Mouse (Mus musculus): ENCODE measurements around the gene Zfp771. TPM values are rescaled to one million over a fixed set of nuclear protein-coding genes. Genes with fewer than 3 reads are reported as not detected.

The Zfp771 gene
- polyA plus RNA-seq, 1 experiment from 2014 or later = 53.2 TPM

- Histone ChIP-seq H3K4me2 (ENCODE audit: low read depth) (no peak overlapping the region), H3K27me3 (ENCODE audit: control insufficient read depth, insufficient read depth, low read length) (no peaks in the 10 kb centered on the region), H3K4me1 (ENCODE audit: control insufficient read depth, insufficient read depth, low read length) (no peaks in the 10 kb centered on the region), H3K27ac (ENCODE audit: low read depth, low read length) (no peak overlapping the region), H3K36me3 (ENCODE audit: control insufficient read depth, insufficient read depth, low read length) (no peaks in the 10 kb centered on the region), H3K4me3 (ENCODE audit: low read depth, low read length) (no peak overlapping the region), H3K9me3 (ENCODE audit: control insufficient read depth, low read length) (peaks cover 2% of the 10 kb centered on the region; the same call in 1 of the 2 replicates), H3K9ac (ENCODE audit: low read length) (no peak overlapping the region)
- DNase-seq (ENCODE audit: low spot score) (no peak), ATAC-seq (ENCODE audit: insufficient read depth, low FRiP score, low TSS enrichment) (no peak)
- 90% methylated on average over 2 of the region's 2 CpGs for WGBS
Measured at GRCm38 (mm10) chr7:127282190-127282589, 38.1 kb downstream of the Zfp771 start.

- ATAC-seq (ENCODE audit: insufficient read depth, low FRiP score, low TSS enrichment) = no peak
- 72% methylated on average over 5 of the region's 10 CpGs for WGBS
- no peaks in the 10 kb centered on the region for H3K36me3 ChIP-seq (ENCODE audit: control insufficient read depth, insufficient read depth, low read length)
- no peak overlapping the region for H3K27ac ChIP-seq (ENCODE audit: low read depth, low read length)
- H3K4me1 ChIP-seq (ENCODE audit: control insufficient read depth, insufficient read depth, low read length) = no peaks in the 10 kb centered on the region
- no peak overlapping the region for H3K4me2 ChIP-seq (ENCODE audit: low read depth)
- H3K9ac ChIP-seq (ENCODE audit: low read length) = no peak overlapping the region
- peaks cover 10% of the 10 kb centered on the region for H3K9me3 ChIP-seq (ENCODE audit: control insufficient read depth, low read length)
- no peak for DNase-seq (ENCODE audit: low spot score)
- H3K27me3 ChIP-seq (ENCODE audit: control insufficient read depth, insufficient read depth, low read length) = no peaks in the 10 kb centered on the region
- no peak overlapping the region for H3K4me3 ChIP-seq (ENCODE audit: low read depth, low read length)
Measured at GRCm38 (mm10) chr7:127285154-127285553, 41.1 kb downstream of the Zfp771 start.

GRCm38 (mm10) chr7:127287940-127288339 lies 43.9 kb downstream of the Zfp771 start:
- WGBS = 58% methylated on average over 1 of the region's 1 CpGs
- H3K9me3 ChIP-seq (ENCODE audit: control insufficient read depth, low read length) = peaks cover 10% of the 10 kb centered on the region
- DNase-seq (ENCODE audit: low spot score) = no peak
- no peak overlapping the region for H3K4me3 ChIP-seq (ENCODE audit: low read depth, low read length)
- H3K27ac ChIP-seq (ENCODE audit: low read depth, low read length) = no peak overlapping the region
- H3K4me1 ChIP-seq (ENCODE audit: control insufficient read depth, insufficient read depth, low read length) = no peaks in the 10 kb centered on the region
- H3K9ac ChIP-seq (ENCODE audit: low read length) = no peak overlapping the region
- H3K4me2 ChIP-seq (ENCODE audit: low read depth) = no peak overlapping the region
- H3K36me3 ChIP-seq (ENCODE audit: control insufficient read depth, insufficient read depth, low read length) = no peaks in the 10 kb centered on the region
- ATAC-seq (ENCODE audit: insufficient read depth, low FRiP score, low TSS enrichment) = no peak
- H3K27me3 ChIP-seq (ENCODE audit: control insufficient read depth, insufficient read depth, low read length) = no peaks in the 10 kb centered on the region

- ATAC-seq (ENCODE audit: insufficient read depth, low FRiP score, low TSS enrichment) (no peak), DNase-seq (ENCODE audit: low spot score) (no peak)
- Histone ChIP-seq H3K27ac (ENCODE audit: low read depth, low read length) (no peak overlapping the region), H3K9ac (ENCODE audit: low read length) (no peak overlapping the region), H3K27me3 (ENCODE audit: control insufficient read depth, insufficient read depth, low read length) (no peaks in the 10 kb centered on the region), H3K4me1 (ENCODE audit: control insufficient read depth, insufficient read depth, low read length) (no peaks in the 10 kb centered on the region), H3K4me3 (ENCODE audit: low read depth, low read length) (no peak overlapping the region), H3K9me3 (ENCODE audit: control insufficient read depth, low read length) (peaks cover 10% of the 10 kb centered on the region), H3K36me3 (ENCODE audit: control insufficient read depth, insufficient read depth, low read length) (no peaks in the 10 kb centered on the region), H3K4me2 (ENCODE audit: low read depth) (no peak overlapping the region)
- WGBS = 93% methylated on average over 2 of the region's 2 CpGs
Measured at GRCm38 (mm10) chr7:127289306-127289705, 45.2 kb downstream of the Zfp771 start.

GRCm38 (mm10) chr7:127290142-127290541 lies 46.1 kb downstream of the Zfp771 start:
- Histone ChIP-seq H3K9ac (ENCODE audit: low read length) (no peak overlapping the region), H3K4me1 (ENCODE audit: control insufficient read depth, insufficient read depth, low read length) (no peaks in the 10 kb centered on the region), H3K9me3 (ENCODE audit: control insufficient read depth, low read length) (peaks cover 10% of the 10 kb centered on the region), H3K27me3 (ENCODE audit: control insufficient read depth, insufficient read depth, low read length) (no peaks in the 10 kb centered on the region), H3K4me2 (ENCODE audit: low read depth) (no peak overlapping the region), H3K36me3 (ENCODE audit: control insufficient read depth, insufficient read depth, low read length) (no peaks in the 10 kb centered on the region), H3K4me3 (ENCODE audit: low read depth, low read length) (no peak overlapping the region), H3K27ac (ENCODE audit: low read depth, low read length) (no peak overlapping the region)
- no peak for ATAC-seq (ENCODE audit: insufficient read depth, low FRiP score, low TSS enrichment)
- WGBS = 74% methylated on average over 8 of the region's 8 CpGs
- no peak for DNase-seq (ENCODE audit: low spot score)

GRCm38 (mm10) chr7:127296098-127296497 lies 52.0 kb downstream of the Zfp771 start, which contains the start of gene Itgal:
TSS of gene Itgal (plus strand) at chr7:127296260.
- Histone ChIP-seq H3K4me3 (ENCODE audit: low read depth, low read length) (no peak within 1 kb of the TSS), H3K27ac (ENCODE audit: low read depth, low read length) (no peak within 1 kb of the TSS), H3K9me3 (ENCODE audit: control insufficient read depth, low read length) (no peaks in the 10 kb centered on the region), H3K4me2 (ENCODE audit: low read depth) (no peak within 1 kb of the TSS), H3K27me3 (ENCODE audit: control insufficient read depth, insufficient read depth, low read length) (no peaks in the 10 kb centered on the region), H3K36me3 (ENCODE audit: control insufficient read depth, insufficient read depth, low read length) (no peaks in the 10 kb centered on the region), H3K4me1 (ENCODE audit: control insufficient read depth, insufficient read depth, low read length) (no peaks in the 10 kb centered on the region), H3K9ac (ENCODE audit: low read length) (no peak within 1 kb of the TSS)
- WGBS = 82% methylated on average over 11 of the region's 11 CpGs
- ATAC-seq (ENCODE audit: insufficient read depth, low FRiP score, low TSS enrichment) (no peak), DNase-seq (ENCODE audit: low spot score) (no peak)

- ATAC-seq (ENCODE audit: insufficient read depth, low FRiP score, low TSS enrichment) (no peak), DNase-seq (ENCODE audit: low spot score) (no peak)
- 83% methylated on average over 5 of the region's 5 CpGs for WGBS
- Histone ChIP-seq H3K27me3 (ENCODE audit: control insufficient read depth, insufficient read depth, low read length) (no peaks in the 10 kb centered on the region), H3K9me3 (ENCODE audit: control insufficient read depth, low read length) (no peaks in the 10 kb centered on the region), H3K4me2 (ENCODE audit: low read depth) (no peak overlapping the region), H3K36me3 (ENCODE audit: control insufficient read depth, insufficient read depth, low read length) (no peaks in the 10 kb centered on the region), H3K4me1 (ENCODE audit: control insufficient read depth, insufficient read depth, low read length) (no peaks in the 10 kb centered on the region), H3K4me3 (ENCODE audit: low read depth, low read length) (no peak overlapping the region), H3K9ac (ENCODE audit: low read length) (no peak overlapping the region), H3K27ac (ENCODE audit: low read depth, low read length) (no peak overlapping the region)
Measured at GRCm38 (mm10) chr7:127296786-127297555, 52.9 kb downstream of the Zfp771 start.

GRCm38 (mm10) chr7:127297586-127298193 lies 53.6 kb downstream of the Zfp771 start:
- no peak for DNase-seq (ENCODE audit: low spot score)
- WGBS = 94% methylated on average over 5 of the region's 5 CpGs

More at GRCm38 (mm10) chr7:127297586-127298193, 53.6 kb downstream of the Zfp771 start:
- H3K4me3 ChIP-seq (ENCODE audit: low read depth, low read length) = no peak overlapping the region
- H3K9me3 ChIP-seq (ENCODE audit: control insufficient read depth, low read length) = no peaks in the 10 kb centered on the region
- no peak for ATAC-seq (ENCODE audit: insufficient read depth, low FRiP score, low TSS enrichment)
- no peak overlapping the region for H3K4me2 ChIP-seq (ENCODE audit: low read depth)
- no peaks in the 10 kb centered on the region for H3K27me3 ChIP-seq (ENCODE audit: control insufficient read depth, insufficient read depth, low read length)
- no peaks in the 10 kb centered on the region for H3K36me3 ChIP-seq (ENCODE audit: control insufficient read depth, insufficient read depth, low read length)
- no peaks in the 10 kb centered on the region for H3K4me1 ChIP-seq (ENCODE audit: control insufficient read depth, insufficient read depth, low read length)
- H3K9ac ChIP-seq (ENCODE audit: low read length) = no peak overlapping the region
- no peak overlapping the region for H3K27ac ChIP-seq (ENCODE audit: low read depth, low read length)

Data from neural tube, embryonic 11.5 days (tissue).